Mouse (Mus musculus) neutrophil, adult 59 days (primary cell): ENCODE data around the gene Msgn1. TPM values are rescaled to one million over a fixed set of nuclear protein-coding genes. Genes with fewer than 3 reads are reported as not detected.

Source experiments
- total RNA-seq, 2 experiments: library from RNA; stranded (reverse); gene quantifications; 1 replicate in 1 of 2; 2 replicates in 1 of 2; pipeline ENCODE4 v1.2.4; 2023

Msgn1 gene
- total RNA-seq = not detected

DNA sequence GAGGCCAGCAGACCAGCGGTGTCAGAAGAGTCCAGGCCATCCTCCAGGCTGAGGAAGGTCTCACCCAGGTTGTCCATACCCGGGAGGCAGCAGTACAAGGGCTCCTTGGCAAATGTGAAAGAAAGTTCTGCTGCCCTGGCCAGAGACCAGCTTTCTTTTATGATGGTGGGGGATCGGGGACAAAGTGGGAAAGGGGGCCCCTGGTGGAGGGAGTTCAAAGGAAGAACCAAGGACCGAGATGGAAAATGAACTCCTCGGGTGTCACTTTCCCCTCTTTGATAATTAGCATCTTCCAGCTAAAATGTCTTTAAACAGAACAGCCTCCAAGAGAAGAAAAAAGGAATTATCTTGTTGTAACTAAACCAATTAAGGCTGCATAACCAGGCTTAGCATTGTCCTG lies at the start of gene Msgn1:
TSS of gene Msgn1 (minus strand) at position 101 of the 400 bp plus-strand sequence.

Other genes with a start within 250 kb of the Msgn1 start
- gene Kcns3, start 57.9 kb downstream of the Msgn1 start, total RNA-seq = not detected
- gene Gen1, start 56.8 kb upstream of the Msgn1 start, total RNA-seq = 10 to 100 TPM; 10.4 to 11.3 TPM
- 10 to 100 TPM; 38.8 to 39.6 TPM for gene Smc6, start 56.9 kb upstream of the Msgn1 start, total RNA-seq
- not detected for gene Vsnl1, start 227.6 kb upstream of the Msgn1 start, total RNA-seq
- gene Rad51ap2, start 247.1 kb upstream of the Msgn1 start, total RNA-seq = not detected